Mouse (Mus musculus): Measurements from ENCODE around the gene Atcay. TPM values are rescaled to one million over a fixed set of nuclear protein-coding genes. Genes with fewer than 3 reads are reported as not detected.
"Not testable (repeated sequence)": the region's sequence is repeated elsewhere in the genome, so short reads cannot be mapped to it uniquely, and the experiment has no call there.

Atcay gene
- polyA plus RNA-seq, 1 experiment from 2014 or later: 25.9 TPM

- H3K4me1 ChIP-seq (replicated peaks): peaks cover 42% of the 10 kb centered on the region
- peaks cover 48% of the 10 kb centered on the region for H3K27me3 ChIP-seq (ENCODE audit: insufficient read depth, poor library complexity, severe bottlenecking)
- H3K9me3 ChIP-seq: no peaks in the 10 kb centered on the region
- H3K27ac ChIP-seq: peak overlapping the region; percentile 93
- no peak for DNase-seq (ENCODE audit: low spot score)
- peaks cover 32% of the 10 kb centered on the region for H3K36me3 ChIP-seq
- H3K4me3 ChIP-seq: peak overlapping the region; percentile 74
- WGBS: 8% methylated on average over 19 of the region's 19 CpGs
These were observed 37.6 kb downstream of the Atcay start for GRCm38 (mm10) chr10:81192968-81193501.

- no peaks in the 10 kb centered on the region for H3K9me3 ChIP-seq
- peak; percentile 79 for DNase-seq (ENCODE audit: low spot score)
- peak overlapping the region; percentile 93 for H3K27ac ChIP-seq
- H3K4me3 ChIP-seq: peak overlapping the region; percentile 74
- H3K4me1 ChIP-seq (replicated peaks): peaks cover 42% of the 10 kb centered on the region
- H3K36me3 ChIP-seq: peaks cover 38% of the 10 kb centered on the region
- peaks cover 45% of the 10 kb centered on the region for H3K27me3 ChIP-seq (ENCODE audit: insufficient read depth, poor library complexity, severe bottlenecking)
- WGBS: under 1% methylated on average over 93 of the region's 93 CpGs
These were observed 38.2 kb downstream of the Atcay start for GRCm38 (mm10) chr10:81192270-81192967.

- WGBS: 91% methylated on average over 18 of the region's 18 CpGs
- H3K27ac ChIP-seq: no peak overlapping the region
These were observed 39.2 kb downstream of the Atcay start for GRCm38 (mm10) chr10:81191342-81191982.

GRCm38 (mm10) chr10:81190912-81191321, 39.7 kb downstream of the Atcay start:
- no peak overlapping the region for H3K27ac ChIP-seq
- 74% methylated on average over 6 of the region's 6 CpGs for WGBS

More at GRCm38 (mm10) chr10:81191342-81191982, 39.2 kb downstream of the Atcay start:
- no peak for DNase-seq (ENCODE audit: low spot score)
- peaks cover 42% of the 10 kb centered on the region for H3K4me1 ChIP-seq (replicated peaks)
- H3K4me3 ChIP-seq: peak overlapping the region; percentile 74; the same call in 1 of the 2 replicates
- H3K36me3 ChIP-seq: peaks cover 48% of the 10 kb centered on the region
- peaks cover 36% of the 10 kb centered on the region for H3K27me3 ChIP-seq (ENCODE audit: insufficient read depth, poor library complexity, severe bottlenecking)
- H3K9me3 ChIP-seq: no peaks in the 10 kb centered on the region

GRCm38 (mm10) chr10:81190236-81190911, 40.3 kb downstream of the Atcay start:
- H3K36me3 ChIP-seq: peaks cover 55% of the 10 kb centered on the region
- H3K27me3 ChIP-seq (ENCODE audit: insufficient read depth, poor library complexity, severe bottlenecking): peaks cover 25% of the 10 kb centered on the region
- peaks cover 42% of the 10 kb centered on the region for H3K4me1 ChIP-seq (replicated peaks)
- H3K27ac ChIP-seq: no peak overlapping the region
- no peak for DNase-seq (ENCODE audit: low spot score)
- no peaks in the 10 kb centered on the region for H3K9me3 ChIP-seq
- WGBS: 72% methylated on average over 31 of the region's 31 CpGs
- H3K4me3 ChIP-seq: 0 out of 2 replicates have a peak overlapping the region, but pooled peaks have one; percentile 16

More at GRCm38 (mm10) chr10:81190912-81191321, 39.7 kb downstream of the Atcay start:
- Histone ChIP-seq H3K4me1 (replicated peaks) (peaks cover 42% of the 10 kb centered on the region), H3K36me3 (peaks cover 50% of the 10 kb centered on the region), H3K27me3 (ENCODE audit: insufficient read depth, poor library complexity, severe bottlenecking) (peaks cover 30% of the 10 kb centered on the region), H3K9me3 (no peaks in the 10 kb centered on the region), H3K4me3 (0 out of 2 replicates have a peak overlapping the region, but pooled peaks have one; percentile 16)
- no peak for DNase-seq (ENCODE audit: low spot score)

GRCm38 (mm10) chr10:81189821-81190220, 40.8 kb downstream of the Atcay start:
- peaks cover 44% of the 10 kb centered on the region for H3K4me1 ChIP-seq (replicated peaks)
- no peak for DNase-seq (ENCODE audit: low spot score)
- H3K36me3 ChIP-seq: peaks cover 61% of the 10 kb centered on the region
- H3K9me3 ChIP-seq: no peaks in the 10 kb centered on the region
- no peak overlapping the region for H3K27ac ChIP-seq
- peaks cover 19% of the 10 kb centered on the region for H3K27me3 ChIP-seq (ENCODE audit: insufficient read depth, poor library complexity, severe bottlenecking)
- 0 out of 2 replicates have a peak overlapping the region, but pooled peaks have one; percentile 2 for H3K4me3 ChIP-seq
- 77% methylated on average over 26 of the region's 26 CpGs for WGBS

- Histone ChIP-seq H3K36me3 (peaks cover 76% of the 10 kb centered on the region), H3K9me3 (no peaks in the 10 kb centered on the region), H3K27ac (no peak overlapping the region), H3K4me3 (no peak overlapping the region; the same call in 1 of the 2 replicates), H3K27me3 (ENCODE audit: insufficient read depth, poor library complexity, severe bottlenecking) (no peaks in the 10 kb centered on the region), H3K4me1 (replicated peaks) (peaks cover 39% of the 10 kb centered on the region)
- DNase-seq (ENCODE audit: low spot score): no peak
- WGBS: 93% methylated on average over 9 of the region's 9 CpGs
These were observed 43.5 kb downstream of the Atcay start for GRCm38 (mm10) chr10:81187161-81187560.

- Histone ChIP-seq H3K4me1 (replicated peaks) (peaks cover 32% of the 10 kb centered on the region), H3K36me3 (peaks cover 82% of the 10 kb centered on the region), H3K4me3 (peak overlapping the region; percentile 11; the same call in 1 of the 2 replicates), H3K27me3 (ENCODE audit: insufficient read depth, poor library complexity, severe bottlenecking) (no peaks in the 10 kb centered on the region), H3K27ac (0 out of 2 replicates have a peak overlapping the region, but pooled peaks have one; percentile 29), H3K9me3 (no peaks in the 10 kb centered on the region)
- 66% methylated on average over 4 of the region's 4 CpGs for WGBS
- DNase-seq (ENCODE audit: low spot score): no peak
These were observed 45.9 kb downstream of the Atcay start for GRCm38 (mm10) chr10:81184765-81185164.

GRCm38 (mm10) chr10:81183805-81184204, 46.8 kb downstream of the Atcay start, which contains the start of gene 4930442H23Rik:
4930442H23Rik (minus strand) TSS chr10:81183849.
- no peaks in the 10 kb centered on the region for H3K27me3 ChIP-seq (ENCODE audit: insufficient read depth, poor library complexity, severe bottlenecking)
- WGBS: 90% methylated on average over 5 of the region's 5 CpGs
- peak within 1 kb of the TSS; percentile 84 for H3K4me3 ChIP-seq
- peaks cover 40% of the 10 kb centered on the region for H3K4me1 ChIP-seq (replicated peaks)
- H3K27ac ChIP-seq: peak within 1 kb of the TSS; percentile 91
- no peaks in the 10 kb centered on the region for H3K9me3 ChIP-seq
- H3K36me3 ChIP-seq: peaks cover 85% of the 10 kb centered on the region
- no peak for DNase-seq (ENCODE audit: low spot score)

- Histone ChIP-seq H3K9me3 (no peaks in the 10 kb centered on the region), H3K27ac (peak within 1 kb of the TSS; percentile 91), H3K4me3 (peak within 1 kb of the TSS; percentile 84), H3K36me3 (peaks cover 85% of the 10 kb centered on the region), H3K27me3 (ENCODE audit: insufficient read depth, poor library complexity, severe bottlenecking) (no peaks in the 10 kb centered on the region), H3K4me1 (replicated peaks) (peaks cover 52% of the 10 kb centered on the region)
- DNase-seq (ENCODE audit: low spot score): peak; percentile 99
- 5% methylated on average over 53 of the region's 53 CpGs for WGBS
These were observed 48.0 kb downstream of the Atcay start, which contains the start of gene Dapk3 for GRCm38 (mm10) chr10:81182336-81183333. Dapk3 (plus strand) TSS chr10:81183005.

GRCm38 (mm10) chr10:81181860-81182259, 48.8 kb downstream of the Atcay start:
- H3K27ac ChIP-seq; H3K27me3 ChIP-seq (ENCODE audit: insufficient read depth, poor library complexity, severe bottlenecking); H3K9me3 ChIP-seq; DNase-seq (ENCODE audit: low spot score): not testable (repeated sequence)
- peaks cover 84% of the 10 kb centered on the region for H3K36me3 ChIP-seq
- peaks cover 56% of the 10 kb centered on the region for H3K4me1 ChIP-seq (replicated peaks)
- peak overlapping the region; percentile 84 for H3K4me3 ChIP-seq
- WGBS: 82% methylated on average over 12 of the region's 12 CpGs

Measured in hindbrain, embryonic 10.5 days (tissue).